Mouse (Mus musculus): ENCODE measurements around the gene Adtrp.

The Adtrp gene

GRCm38 (mm10) chr13:41828296-41828754, 19.2 kb downstream of the Adtrp start:
- DNase-seq (ENCODE audit: low read depth, low spot score) = no peak

GRCm38 (mm10) chr13:41827581-41827980, 19.9 kb downstream of the Adtrp start:
- DNase-seq (ENCODE audit: low read depth, low spot score) = no peak

GRCm38 (mm10) chr13:41825379-41825966, 22.0 kb downstream of the Adtrp start:
- no peak for DNase-seq (ENCODE audit: low read depth, low spot score)

- DNase-seq (ENCODE audit: low read depth, low spot score) = peak; percentile 77
These were observed 24.4 kb downstream of the Adtrp start for GRCm38 (mm10) chr13:41823077-41823476.

GRCm38 (mm10) chr13:41822617-41823016, 24.9 kb downstream of the Adtrp start:
- DNase-seq (ENCODE audit: low read depth, low spot score) = no peak

- DNase-seq (ENCODE audit: low read depth, low spot score) = no peak
These were observed 25.4 kb downstream of the Adtrp start for GRCm38 (mm10) chr13:41822091-41822490.

GRCm38 (mm10) chr13:41820947-41821346, 26.5 kb downstream of the Adtrp start:
- peak; percentile 64 for DNase-seq (ENCODE audit: low read depth, low spot score)

- no peak for DNase-seq (ENCODE audit: low read depth, low spot score)
These were observed 27.6 kb downstream of the Adtrp start for GRCm38 (mm10) chr13:41819918-41820317.

- no peak for DNase-seq (ENCODE audit: low read depth, low spot score)
These were observed 28.0 kb downstream of the Adtrp start for GRCm38 (mm10) chr13:41819484-41819883.

GRCm38 (mm10) chr13:41817583-41817982, 29.9 kb downstream of the Adtrp start:
- no peak for DNase-seq (ENCODE audit: low read depth, low spot score)

GRCm38 (mm10) chr13:41816643-41817042, 30.8 kb downstream of the Adtrp start:
- DNase-seq (ENCODE audit: low read depth, low spot score) = no peak

- DNase-seq (ENCODE audit: low read depth, low spot score) = no peak
These were observed 36.7 kb downstream of the Adtrp start for GRCm38 (mm10) chr13:41810776-41811175.

GRCm38 (mm10) chr13:41807815-41808214, 39.7 kb downstream of the Adtrp start:
- DNase-seq (ENCODE audit: low read depth, low spot score) = no peak

- DNase-seq (ENCODE audit: low read depth, low spot score) = no peak
These were observed 40.2 kb downstream of the Adtrp start for GRCm38 (mm10) chr13:41807300-41807699.

- DNase-seq (ENCODE audit: low read depth, low spot score) = no peak
These were observed 42.2 kb downstream of the Adtrp start for GRCm38 (mm10) chr13:41805138-41805820.

GRCm38 (mm10) chr13:41803656-41804265, 43.7 kb downstream of the Adtrp start:
- peak; percentile 68 for DNase-seq (ENCODE audit: low read depth, low spot score)

GRCm38 (mm10) chr13:41801177-41801636, 46.3 kb downstream of the Adtrp start:
- DNase-seq (ENCODE audit: low read depth, low spot score) = peak; percentile 36

- no peak for DNase-seq (ENCODE audit: low read depth, low spot score)
These were observed 54.6 kb downstream of the Adtrp start for GRCm38 (mm10) chr13:41792849-41793248.

- DNase-seq (ENCODE audit: low read depth, low spot score) = no peak
These were observed 59.5 kb downstream of the Adtrp start for GRCm38 (mm10) chr13:41787863-41788536.

- no peak for DNase-seq (ENCODE audit: low read depth, low spot score)
These were observed 60.8 kb downstream of the Adtrp start for GRCm38 (mm10) chr13:41786640-41787039.

- DNase-seq (ENCODE audit: low read depth, low spot score) = no peak
These were observed 62.4 kb downstream of the Adtrp start for GRCm38 (mm10) chr13:41784889-41785701.

All from 3T3-L1 (cell line).